Mouse (Mus musculus) embryonic facial prominence, embryonic 14.5 days (tissue): ENCODE data around the gene Gal3st3. TPM values are rescaled to one million over a fixed set of nuclear protein-coding genes. Genes with fewer than 3 reads are reported as not detected.

Source experiments
- ATAC-seq: fragments of 200-750 bp; cut with Nextera tagmentation; 2 replicates; pipeline ENCODE4 v1.8.0; 2017; ENCODE audit warnings: low read depth, moderate number of reproducible peaks, moderate TSS enrichment
- DNase-seq: peaks from one replicate; pipeline ENCODE4 v3.0.0-alpha.2; 2015; ENCODE audit warnings: low spot score
- H3K27ac ChIP-seq: fragments of 300-500 bp; sonication (generic); replicated peaks from 2 replicates; pipeline ENCODE4 v1.5.1; 2014; ENCODE audit warnings: low read depth, mild to moderate bottlenecking, low read length, moderate library complexity
- H3K27me3 ChIP-seq: fragments of 300-500 bp; sonication (generic); replicated peaks from 2 replicates; pipeline ENCODE4 v1.6.1; 2014; ENCODE audit warnings: low read length; ENCODE audit not compliant: control insufficient read depth, insufficient read depth
- H3K36me3 ChIP-seq: fragments of 300-500 bp; sonication (generic); 2 replicates; pipeline ENCODE4 v1.6.1; 2014; ENCODE audit warnings: low read length, mixed read lengths; ENCODE audit not compliant: control insufficient read depth, insufficient read depth
- H3K4me1 ChIP-seq: fragments of 300-500 bp; sonication (generic); 2 replicates; pipeline ENCODE4 v1.6.1; 2014; ENCODE audit warnings: antibody characterized with exemption, low read length; ENCODE audit not compliant: control insufficient read depth, insufficient read depth
- H3K4me2 ChIP-seq: fragments of 300-500 bp; sonication (generic); 2 replicates; pipeline ENCODE4 v1.6.1; 2014; ENCODE audit warnings: low read depth, mild to moderate bottlenecking, low read length, moderate library complexity, mixed read lengths
- H3K4me3 ChIP-seq: fragments of 300-500 bp; sonication (generic); 2 replicates; pipeline ENCODE4 v1.5.1; 2014; ENCODE audit warnings: low read depth, mild to moderate bottlenecking, low read length
- H3K9ac ChIP-seq: fragments of 300-500 bp; sonication (generic); 2 replicates; pipeline ENCODE4 v1.6.1; 2014; ENCODE audit warnings: low read depth, mild to moderate bottlenecking, low read length, moderate library complexity, mixed read lengths
- H3K9me3 ChIP-seq: fragments of 300-500 bp; sonication (generic); 2 replicates; pipeline ENCODE4 v1.6.1; 2016; ENCODE audit warnings: low read length; ENCODE audit not compliant: control insufficient read depth
- WGBS: fragments of 180-500 bp; shearing (Covaris S2); extraction: QIAGEN DNeasy Blood & Tissue Kit; methylation state at CpG from one replicate; pipeline ENCODE4 v1.1.7; 2014; 5-methylcytosine and 5-hydroxymethylcytosine counted together
- polyA plus RNA-seq: library from polyadenylated mRNA; unstranded; fragments of >200 nt; fragmentation: Nextera tagmentation; extraction: Ambion mirVana; gene quantifications from 2 replicates; pipeline ENCODE4 v1.2.1, GENCODE M21; 2014

Gal3st3 gene
- 4.0 and 4.3 TPM in 2 replicates for polyA plus RNA-seq

DNA sequence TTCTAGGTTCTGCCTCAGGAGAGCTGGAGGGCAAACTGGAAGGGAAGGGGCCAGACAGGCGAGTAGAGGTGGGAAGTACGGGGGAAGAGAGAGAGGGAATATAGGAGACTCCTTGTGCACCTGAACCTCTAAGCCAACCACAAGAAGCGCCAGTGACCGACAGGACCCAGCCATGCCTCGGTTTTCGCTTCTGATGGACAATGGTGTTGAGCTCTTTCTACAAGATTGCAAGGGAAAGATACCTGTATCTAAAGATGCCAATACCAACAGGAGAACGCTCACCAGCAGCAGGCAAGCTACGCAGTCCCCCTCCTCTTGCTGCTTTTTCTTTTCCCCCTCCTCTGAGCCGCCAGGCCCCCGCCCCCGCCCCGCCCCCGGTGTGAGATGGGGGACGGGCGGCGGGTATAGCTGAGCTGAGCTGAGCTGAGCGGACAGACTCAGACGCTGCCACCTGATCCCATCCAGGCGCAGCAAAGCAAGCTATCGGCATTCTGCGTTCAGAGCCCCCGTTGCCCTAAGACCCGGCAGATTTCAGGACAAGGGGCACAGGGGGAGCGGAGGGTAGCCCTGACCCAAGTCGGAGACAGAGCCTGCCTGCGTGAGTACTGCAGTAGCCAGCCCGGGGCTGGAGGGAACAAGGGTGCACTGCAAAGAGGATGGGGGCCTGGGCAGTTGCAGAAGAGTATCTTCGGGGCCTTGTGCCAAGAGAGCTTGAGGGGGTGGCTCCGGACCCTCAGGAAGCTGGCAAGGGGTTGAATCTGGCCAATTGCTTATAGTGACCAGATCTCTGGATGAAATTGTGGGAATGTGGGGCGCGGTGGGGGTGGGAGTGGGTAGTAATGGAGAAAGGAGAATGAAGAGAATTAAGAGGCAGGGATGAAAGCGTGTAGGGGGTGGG lies at the start of gene Gal3st3:
TSS of gene Gal3st3 (plus strand) at position 429 of the 898 bp plus-strand sequence.
- DNase-seq: peak; percentile 63
- ATAC-seq: peak; percentile 35; the same call in 1 of the 2 replicates
- 4% methylated on average over 22 of the region's 32 CpGs for WGBS

DNA sequence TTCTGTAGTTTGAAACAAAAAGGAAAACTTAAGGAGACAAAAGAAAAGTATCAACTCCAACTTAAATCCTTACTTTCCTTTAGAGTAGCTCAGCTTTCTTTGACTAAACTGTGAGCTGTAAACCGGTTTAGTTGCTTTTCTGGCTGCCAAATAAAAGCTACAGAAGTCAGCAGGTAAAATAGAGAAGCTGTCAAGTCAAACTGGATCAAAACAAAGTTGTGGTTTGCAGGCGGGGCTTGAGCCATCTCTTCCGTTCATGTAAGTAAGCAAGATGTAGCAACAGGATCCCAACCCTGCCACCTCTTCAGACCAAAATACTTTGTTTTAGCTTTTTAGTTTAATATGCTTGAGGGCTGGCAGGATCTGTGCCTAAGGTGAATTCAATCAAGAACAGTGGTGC lies 41.0 kb upstream of the Gal3st3 start:
- H3K27me3 ChIP-seq: no peaks in the 10 kb centered on the region
- DNase-seq: peak; percentile 86
- H3K4me1 ChIP-seq: no peaks in the 10 kb centered on the region
- no peak overlapping the region for H3K9ac ChIP-seq
- peak; percentile 37 for ATAC-seq
- H3K4me3 ChIP-seq: no peak overlapping the region
- no peaks in the 10 kb centered on the region for H3K36me3 ChIP-seq
- no peak overlapping the region for H3K4me2 ChIP-seq
- peak overlapping the region; percentile 39; the same call in 1 of the 2 replicates for H3K27ac ChIP-seq
- H3K9me3 ChIP-seq: no peaks in the 10 kb centered on the region
- WGBS: 31% methylated on average over 3 of the region's 3 CpGs

More for the DNA sequence above, at the start of gene Gal3st3:
- H3K27me3 ChIP-seq: no peaks in the 10 kb centered on the region
- peak within 1 kb of the TSS; percentile 47 for H3K4me3 ChIP-seq
- peak within 1 kb of the TSS; percentile 73 for H3K9ac ChIP-seq
- H3K9me3 ChIP-seq: no peaks in the 10 kb centered on the region
- H3K4me1 ChIP-seq: peaks cover 13% of the 10 kb centered on the region
- peaks cover 11% of the 10 kb centered on the region; the same call in 1 of the 2 replicates for H3K36me3 ChIP-seq
- peak within 1 kb of the TSS; percentile 84 for H3K4me2 ChIP-seq
- 0 out of 2 replicates have a peak within 1 kb of the TSS, but pooled peaks have one; percentile 52 for H3K27ac ChIP-seq

GRCm38 (mm10) chr19:5267015-5267414 lies 31.1 kb upstream of the Gal3st3 start:
- no peak for ATAC-seq
- Histone ChIP-seq H3K9me3 (no peaks in the 10 kb centered on the region), H3K27ac (no peak overlapping the region), H3K9ac (no peak overlapping the region), H3K4me1 (peaks cover 15% of the 10 kb centered on the region), H3K4me3 (no peak overlapping the region), H3K4me2 (no peak overlapping the region), H3K27me3 (no peaks in the 10 kb centered on the region), H3K36me3 (no peaks in the 10 kb centered on the region)
- WGBS: 92% methylated on average over 5 of the region's 5 CpGs
- no peak for DNase-seq

GRCm38 (mm10) chr19:5268017-5268416 lies 30.1 kb upstream of the Gal3st3 start:
- no peak for DNase-seq
- Histone ChIP-seq H3K27me3 (no peaks in the 10 kb centered on the region), H3K4me3 (no peak overlapping the region), H3K9me3 (no peaks in the 10 kb centered on the region), H3K4me1 (peaks cover 15% of the 10 kb centered on the region), H3K36me3 (no peaks in the 10 kb centered on the region), H3K4me2 (no peak overlapping the region), H3K9ac (no peak overlapping the region), H3K27ac (no peak overlapping the region)
- no peak for ATAC-seq

GRCm38 (mm10) chr19:5268875-5269274 lies 29.3 kb upstream of the Gal3st3 start:
- Histone ChIP-seq H3K27me3 (no peaks in the 10 kb centered on the region), H3K9me3 (no peaks in the 10 kb centered on the region), H3K27ac (no peak overlapping the region), H3K9ac (no peak overlapping the region), H3K36me3 (peaks cover 4% of the 10 kb centered on the region; the same call in 1 of the 2 replicates), H3K4me3 (no peak overlapping the region), H3K4me1 (peaks cover 21% of the 10 kb centered on the region), H3K4me2 (no peak overlapping the region)
- no peak for DNase-seq
- no peak for ATAC-seq
- WGBS: 81% methylated on average over 3 of the region's 3 CpGs

- H3K36me3 ChIP-seq: peaks cover 9% of the 10 kb centered on the region
- WGBS: 82% methylated on average over 5 of the region's 5 CpGs
- no peaks in the 10 kb centered on the region for H3K27me3 ChIP-seq
- H3K4me3 ChIP-seq: no peak overlapping the region
- ATAC-seq (no peak), DNase-seq (no peak)
- peaks cover 21% of the 10 kb centered on the region for H3K4me1 ChIP-seq
- no peak overlapping the region for H3K4me2 ChIP-seq
- no peaks in the 10 kb centered on the region for H3K9me3 ChIP-seq
- H3K9ac ChIP-seq: no peak overlapping the region
- no peak overlapping the region for H3K27ac ChIP-seq
These were observed 28.7 kb upstream of the Gal3st3 start for GRCm38 (mm10) chr19:5269392-5269791.

- peak overlapping the region; percentile 96 for H3K4me3 ChIP-seq
- H3K36me3 ChIP-seq: peaks cover 29% of the 10 kb centered on the region
- 46% methylated on average over 1 of the region's 1 CpGs for WGBS
- no peaks in the 10 kb centered on the region for H3K9me3 ChIP-seq
- H3K4me2 ChIP-seq: peak overlapping the region; percentile 82
- H3K9ac ChIP-seq: 0 out of 2 replicates have a peak overlapping the region, but pooled peaks have one; percentile 32
- ATAC-seq (no peak), DNase-seq (no peak)
- H3K27ac ChIP-seq: no peak overlapping the region
- no peaks in the 10 kb centered on the region for H3K27me3 ChIP-seq
- H3K4me1 ChIP-seq: peaks cover 21% of the 10 kb centered on the region
These were observed 26.7 kb upstream of the Gal3st3 start for GRCm38 (mm10) chr19:5271430-5271829.

GRCm38 (mm10) chr19:5272326-5272795 lies 25.8 kb upstream of the Gal3st3 start:
- Histone ChIP-seq H3K36me3 (peaks cover 37% of the 10 kb centered on the region), H3K9me3 (no peaks in the 10 kb centered on the region), H3K4me1 (peaks cover 21% of the 10 kb centered on the region), H3K27me3 (no peaks in the 10 kb centered on the region), H3K27ac (peak overlapping the region; percentile 96), H3K4me3 (peak overlapping the region; percentile 96), H3K9ac (peak overlapping the region; percentile 91), H3K4me2 (peak overlapping the region; percentile 82)
- DNase-seq (peak; percentile 42), ATAC-seq (peak; percentile 47)
- 2% methylated on average over 9 of the region's 30 CpGs for WGBS
